Mouse (Mus musculus): ENCODE measurements around the gene Tuba1a. TPM values are rescaled to one million over a fixed set of nuclear protein-coding genes. Genes with fewer than 3 reads are reported as not detected.
A peak's percentile ranks its signal among the peaks of the same experiment; 100 is the strongest.

Gene Tuba1a
- polyA plus RNA-seq, 1 experiment from 2014 or later: 895 TPM

GRCm38 (mm10) chr15:98993093-98993793, 39.7 kb upstream of the Tuba1a start:
- ATAC-seq: peak; percentile 95
- H3K9me3 ChIP-seq (ENCODE audit: control insufficient read depth, low read length): no peaks in the 10 kb centered on the region

GRCm38 (mm10) chr15:98992086-98992912, 38.8 kb upstream of the Tuba1a start:
- H3K4me3 ChIP-seq (ENCODE audit: low read length): peak overlapping the region; percentile 44
- H3K36me3 ChIP-seq (ENCODE audit: control insufficient read depth, insufficient read depth, low read length): no peaks in the 10 kb centered on the region
- no peaks in the 10 kb centered on the region for H3K27me3 ChIP-seq (replicated peaks; ENCODE audit: control insufficient read depth, insufficient read depth, low read length)
- ATAC-seq: peak; percentile 53
- no peaks in the 10 kb centered on the region for H3K9me3 ChIP-seq (ENCODE audit: control insufficient read depth, low read length)
- H3K27ac ChIP-seq (ENCODE audit: low read length): peak overlapping the region; percentile 95
- H3K9ac ChIP-seq (ENCODE audit: low read depth, low read length): peak overlapping the region; percentile 66; the same call in 1 of the 2 replicates
- WGBS: 29% methylated on average over 17 of the region's 17 CpGs
- peaks cover 15% of the 10 kb centered on the region for H3K4me1 ChIP-seq (ENCODE audit: control insufficient read depth, insufficient read depth, low read length)
- peak overlapping the region; percentile 88 for H3K4me2 ChIP-seq (ENCODE audit: low read depth, low read length)

More at GRCm38 (mm10) chr15:98993093-98993793, 39.7 kb upstream of the Tuba1a start:
- Histone ChIP-seq H3K27ac (ENCODE audit: low read length) (peak overlapping the region; percentile 95), H3K4me2 (ENCODE audit: low read depth, low read length) (peak overlapping the region; percentile 88), H3K4me3 (ENCODE audit: low read length) (peak overlapping the region; percentile 44), H3K36me3 (ENCODE audit: control insufficient read depth, insufficient read depth, low read length) (no peaks in the 10 kb centered on the region), H3K4me1 (ENCODE audit: control insufficient read depth, insufficient read depth, low read length) (peaks cover 19% of the 10 kb centered on the region), H3K27me3 (replicated peaks; ENCODE audit: control insufficient read depth, insufficient read depth, low read length) (no peaks in the 10 kb centered on the region), H3K9ac (ENCODE audit: low read depth, low read length) (peak overlapping the region; percentile 66)
- WGBS: 4% methylated on average over 35 of the region's 35 CpGs

GRCm38 (mm10) chr15:98991540-98992050, 38.1 kb upstream of the Tuba1a start:
- Histone ChIP-seq H3K36me3 (ENCODE audit: control insufficient read depth, insufficient read depth, low read length) (no peaks in the 10 kb centered on the region), H3K4me1 (ENCODE audit: control insufficient read depth, insufficient read depth, low read length) (peaks cover 17% of the 10 kb centered on the region), H3K27ac (ENCODE audit: low read length) (no peak overlapping the region), H3K9me3 (ENCODE audit: control insufficient read depth, low read length) (no peaks in the 10 kb centered on the region), H3K9ac (ENCODE audit: low read depth, low read length) (peak overlapping the region; percentile 45; the same call in 1 of the 2 replicates), H3K4me2 (ENCODE audit: low read depth, low read length) (no peak overlapping the region), H3K27me3 (replicated peaks; ENCODE audit: control insufficient read depth, insufficient read depth, low read length) (no peaks in the 10 kb centered on the region), H3K4me3 (ENCODE audit: low read length) (no peak overlapping the region)
- WGBS: 36% methylated on average over 9 of the region's 9 CpGs
- ATAC-seq: no peak

GRCm38 (mm10) chr15:98990669-98991539, 37.4 kb upstream of the Tuba1a start:
- Histone ChIP-seq H3K4me2 (ENCODE audit: low read depth, low read length) (no peak overlapping the region), H3K9me3 (ENCODE audit: control insufficient read depth, low read length) (no peaks in the 10 kb centered on the region), H3K4me3 (ENCODE audit: low read length) (no peak overlapping the region), H3K27me3 (replicated peaks; ENCODE audit: control insufficient read depth, insufficient read depth, low read length) (no peaks in the 10 kb centered on the region), H3K4me1 (ENCODE audit: control insufficient read depth, insufficient read depth, low read length) (peaks cover 20% of the 10 kb centered on the region), H3K27ac (ENCODE audit: low read length) (peak overlapping the region; percentile 57), H3K36me3 (ENCODE audit: control insufficient read depth, insufficient read depth, low read length) (no peaks in the 10 kb centered on the region), H3K9ac (ENCODE audit: low read depth, low read length) (peak overlapping the region; percentile 45; the same call in 1 of the 2 replicates)
- no peak for ATAC-seq
- 40% methylated on average over 15 of the region's 15 CpGs for WGBS

GRCm38 (mm10) chr15:98989701-98990430, 36.4 kb upstream of the Tuba1a start:
- H3K9me3 ChIP-seq (ENCODE audit: control insufficient read depth, low read length): no peaks in the 10 kb centered on the region
- H3K4me1 ChIP-seq (ENCODE audit: control insufficient read depth, insufficient read depth, low read length): peaks cover 22% of the 10 kb centered on the region
- no peaks in the 10 kb centered on the region for H3K27me3 ChIP-seq (replicated peaks; ENCODE audit: control insufficient read depth, insufficient read depth, low read length)
- no peak overlapping the region for H3K9ac ChIP-seq (ENCODE audit: low read depth, low read length)
- no peak for ATAC-seq
- 33% methylated on average over 11 of the region's 12 CpGs for WGBS
- no peak overlapping the region for H3K4me3 ChIP-seq (ENCODE audit: low read length)
- no peak overlapping the region for H3K27ac ChIP-seq (ENCODE audit: low read length)
- H3K36me3 ChIP-seq (ENCODE audit: control insufficient read depth, insufficient read depth, low read length): no peaks in the 10 kb centered on the region
- no peak overlapping the region for H3K4me2 ChIP-seq (ENCODE audit: low read depth, low read length)

- no peak for ATAC-seq
- 76% methylated on average over 3 of the region's 3 CpGs for WGBS
- peaks cover 26% of the 10 kb centered on the region for H3K4me1 ChIP-seq (ENCODE audit: control insufficient read depth, insufficient read depth, low read length)
- no peak overlapping the region for H3K4me3 ChIP-seq (ENCODE audit: low read length)
- H3K4me2 ChIP-seq (ENCODE audit: low read depth, low read length): no peak overlapping the region
- H3K36me3 ChIP-seq (ENCODE audit: control insufficient read depth, insufficient read depth, low read length): no peaks in the 10 kb centered on the region
- H3K9ac ChIP-seq (ENCODE audit: low read depth, low read length): no peak overlapping the region
- H3K9me3 ChIP-seq (ENCODE audit: control insufficient read depth, low read length): no peaks in the 10 kb centered on the region
- H3K27me3 ChIP-seq (replicated peaks; ENCODE audit: control insufficient read depth, insufficient read depth, low read length): no peaks in the 10 kb centered on the region
- no peak overlapping the region for H3K27ac ChIP-seq (ENCODE audit: low read length)
Observed at GRCm38 (mm10) chr15:98988787-98989186, 35.3 kb upstream of the Tuba1a start.

- ATAC-seq: no peak
- peak overlapping the region; percentile 58 for H3K27ac ChIP-seq (ENCODE audit: low read length)
- no peaks in the 10 kb centered on the region for H3K27me3 ChIP-seq (replicated peaks; ENCODE audit: control insufficient read depth, insufficient read depth, low read length)
- no peak overlapping the region for H3K4me3 ChIP-seq (ENCODE audit: low read length)
- H3K4me2 ChIP-seq (ENCODE audit: low read depth, low read length): no peak overlapping the region
- peak overlapping the region; percentile 24; the same call in 1 of the 2 replicates for H3K9ac ChIP-seq (ENCODE audit: low read depth, low read length)
- H3K36me3 ChIP-seq (ENCODE audit: control insufficient read depth, insufficient read depth, low read length): no peaks in the 10 kb centered on the region
- peaks cover 26% of the 10 kb centered on the region for H3K4me1 ChIP-seq (ENCODE audit: control insufficient read depth, insufficient read depth, low read length)
- no peaks in the 10 kb centered on the region for H3K9me3 ChIP-seq (ENCODE audit: control insufficient read depth, low read length)
- 55% methylated on average over 8 of the region's 8 CpGs for WGBS
Observed at GRCm38 (mm10) chr15:98987661-98988181, 34.2 kb upstream of the Tuba1a start.

- no peak overlapping the region for H3K4me3 ChIP-seq (ENCODE audit: low read length)
- H3K4me2 ChIP-seq (ENCODE audit: low read depth, low read length): no peak overlapping the region
- no peaks in the 10 kb centered on the region for H3K27me3 ChIP-seq (replicated peaks; ENCODE audit: control insufficient read depth, insufficient read depth, low read length)
- no peaks in the 10 kb centered on the region for H3K36me3 ChIP-seq (ENCODE audit: control insufficient read depth, insufficient read depth, low read length)
- H3K9ac ChIP-seq (ENCODE audit: low read depth, low read length): no peak overlapping the region
- WGBS: 48% methylated on average over 7 of the region's 7 CpGs
- H3K27ac ChIP-seq (ENCODE audit: low read length): peak overlapping the region; percentile 52
- no peaks in the 10 kb centered on the region for H3K9me3 ChIP-seq (ENCODE audit: control insufficient read depth, low read length)
- H3K4me1 ChIP-seq (ENCODE audit: control insufficient read depth, insufficient read depth, low read length): peaks cover 26% of the 10 kb centered on the region
- ATAC-seq: no peak
Observed at GRCm38 (mm10) chr15:98987077-98987630, 33.7 kb upstream of the Tuba1a start.

All from intestine, embryonic 16.5 days (tissue).